Mouse (Mus musculus): ENCODE data around the gene Hivep3. TPM values are rescaled to one million over a fixed set of nuclear protein-coding genes. Genes with fewer than 3 reads are reported as not detected.

Gene Hivep3
- polyA plus RNA-seq, 1 experiment from 2014 or later, result 16.5 TPM

GRCm38 (mm10) chr4:119975822-119976221, 242.2 kb downstream of the Hivep3 start:
- Histone ChIP-seq H3K27ac (no peak overlapping the region), H3K4me3 (replicated peaks; ENCODE audit: low read length) (no peak overlapping the region), H3K9ac (no peak overlapping the region), H3K4me2 (replicated peaks) (no peak overlapping the region), H3K9me3 (ENCODE audit: control insufficient read depth, low read length) (no peaks in the 10 kb centered on the region), H3K27me3 (ENCODE audit: control insufficient read depth, insufficient read depth, low read length) (no peaks in the 10 kb centered on the region), H3K4me1 (replicated peaks; ENCODE audit: control insufficient read depth, insufficient read depth, low read length) (peaks cover 15% of the 10 kb centered on the region), H3K36me3 (replicated peaks; ENCODE audit: control insufficient read depth, insufficient read depth) (no peaks in the 10 kb centered on the region)
- 75% methylated on average over 12 of the region's 12 CpGs for WGBS
- DNase-seq (ENCODE audit: low spot score) (no peak), ATAC-seq (ENCODE audit: low FRiP score) (no peak)

GRCm38 (mm10) chr4:119976428-119977168, 243.0 kb downstream of the Hivep3 start:
- no peak for DNase-seq (ENCODE audit: low spot score)
- Histone ChIP-seq H3K36me3 (replicated peaks; ENCODE audit: control insufficient read depth, insufficient read depth) (no peaks in the 10 kb centered on the region), H3K27me3 (ENCODE audit: control insufficient read depth, insufficient read depth, low read length) (no peaks in the 10 kb centered on the region), H3K4me1 (replicated peaks; ENCODE audit: control insufficient read depth, insufficient read depth, low read length) (peaks cover 13% of the 10 kb centered on the region), H3K9ac (no peak overlapping the region), H3K4me2 (replicated peaks) (no peak overlapping the region), H3K9me3 (ENCODE audit: control insufficient read depth, low read length) (no peaks in the 10 kb centered on the region), H3K4me3 (replicated peaks; ENCODE audit: low read length) (no peak overlapping the region), H3K27ac (no peak overlapping the region)
- 3% methylated on average over 3 of the region's 3 CpGs for WGBS
- no peak for ATAC-seq (ENCODE audit: low FRiP score)

- Histone ChIP-seq H3K4me1 (replicated peaks; ENCODE audit: control insufficient read depth, insufficient read depth, low read length) (peaks cover 9% of the 10 kb centered on the region), H3K27me3 (ENCODE audit: control insufficient read depth, insufficient read depth, low read length) (no peaks in the 10 kb centered on the region), H3K9me3 (ENCODE audit: control insufficient read depth, low read length) (no peaks in the 10 kb centered on the region), H3K36me3 (replicated peaks; ENCODE audit: control insufficient read depth, insufficient read depth) (no peaks in the 10 kb centered on the region), H3K4me2 (replicated peaks) (no peak overlapping the region), H3K4me3 (replicated peaks; ENCODE audit: low read length) (no peak overlapping the region), H3K27ac (no peak overlapping the region), H3K9ac (no peak overlapping the region)
- ATAC-seq (ENCODE audit: low FRiP score) (no peak), DNase-seq (ENCODE audit: low spot score) (no peak)
- 85% methylated on average over 7 of the region's 7 CpGs for WGBS
Observed at GRCm38 (mm10) chr4:119977817-119978491, 244.4 kb downstream of the Hivep3 start.

GRCm38 (mm10) chr4:119979238-119979829, 245.8 kb downstream of the Hivep3 start:
- 65% methylated on average over 5 of the region's 5 CpGs for WGBS
- H3K27me3 ChIP-seq (ENCODE audit: control insufficient read depth, insufficient read depth, low read length), result no peaks in the 10 kb centered on the region

GRCm38 (mm10) chr4:119979918-119980317, 246.3 kb downstream of the Hivep3 start:
- H3K27ac ChIP-seq, result no peak overlapping the region
- 74% methylated on average over 2 of the region's 2 CpGs for WGBS
- H3K36me3 ChIP-seq (replicated peaks; ENCODE audit: control insufficient read depth, insufficient read depth), result no peaks in the 10 kb centered on the region
- peaks cover 4% of the 10 kb centered on the region; the same call in 1 of the 2 replicates for H3K4me1 ChIP-seq (replicated peaks; ENCODE audit: control insufficient read depth, insufficient read depth, low read length)
- H3K9me3 ChIP-seq (ENCODE audit: control insufficient read depth, low read length), result no peaks in the 10 kb centered on the region
- H3K27me3 ChIP-seq (ENCODE audit: control insufficient read depth, insufficient read depth, low read length), result no peaks in the 10 kb centered on the region
- ATAC-seq (ENCODE audit: low FRiP score) (no peak), DNase-seq (ENCODE audit: low spot score) (no peak)
- H3K4me3 ChIP-seq (replicated peaks; ENCODE audit: low read length), result no peak overlapping the region
- H3K4me2 ChIP-seq (replicated peaks), result no peak overlapping the region
- no peak overlapping the region for H3K9ac ChIP-seq

More at GRCm38 (mm10) chr4:119979238-119979829, 245.8 kb downstream of the Hivep3 start:
- Histone ChIP-seq H3K4me3 (replicated peaks; ENCODE audit: low read length) (no peak overlapping the region), H3K4me2 (replicated peaks) (no peak overlapping the region), H3K36me3 (replicated peaks; ENCODE audit: control insufficient read depth, insufficient read depth) (no peaks in the 10 kb centered on the region), H3K9ac (no peak overlapping the region), H3K4me1 (replicated peaks; ENCODE audit: control insufficient read depth, insufficient read depth, low read length) (peaks cover 4% of the 10 kb centered on the region; the same call in 1 of the 2 replicates), H3K9me3 (ENCODE audit: control insufficient read depth, low read length) (no peaks in the 10 kb centered on the region), H3K27ac (no peak overlapping the region)
- no peak for ATAC-seq (ENCODE audit: low FRiP score)
- no peak for DNase-seq (ENCODE audit: low spot score)

- H3K4me1 ChIP-seq (replicated peaks; ENCODE audit: control insufficient read depth, insufficient read depth, low read length), result peaks cover 6% of the 10 kb centered on the region
Observed at GRCm38 (mm10) chr4:119981047-119981720, 247.6 kb downstream of the Hivep3 start.

GRCm38 (mm10) chr4:119986065-119986464, 252.5 kb downstream of the Hivep3 start:
- Histone ChIP-seq H3K4me2 (replicated peaks) (no peak overlapping the region), H3K4me3 (replicated peaks; ENCODE audit: low read length) (no peak overlapping the region), H3K36me3 (replicated peaks; ENCODE audit: control insufficient read depth, insufficient read depth) (no peaks in the 10 kb centered on the region), H3K9ac (no peak overlapping the region), H3K27ac (peak overlapping the region; percentile 48), H3K4me1 (replicated peaks; ENCODE audit: control insufficient read depth, insufficient read depth, low read length) (peaks cover 20% of the 10 kb centered on the region), H3K27me3 (ENCODE audit: control insufficient read depth, insufficient read depth, low read length) (no peaks in the 10 kb centered on the region), H3K9me3 (ENCODE audit: control insufficient read depth, low read length) (no peaks in the 10 kb centered on the region)
- ATAC-seq (ENCODE audit: low FRiP score) (no peak), DNase-seq (ENCODE audit: low spot score) (no peak)
- WGBS, result 83% methylated on average over 5 of the region's 5 CpGs

More at GRCm38 (mm10) chr4:119981047-119981720, 247.6 kb downstream of the Hivep3 start:
- Histone ChIP-seq H3K36me3 (replicated peaks; ENCODE audit: control insufficient read depth, insufficient read depth) (no peaks in the 10 kb centered on the region), H3K4me3 (replicated peaks; ENCODE audit: low read length) (no peak overlapping the region), H3K27ac (no peak overlapping the region), H3K9me3 (ENCODE audit: control insufficient read depth, low read length) (no peaks in the 10 kb centered on the region), H3K9ac (no peak overlapping the region), H3K27me3 (ENCODE audit: control insufficient read depth, insufficient read depth, low read length) (no peaks in the 10 kb centered on the region), H3K4me2 (replicated peaks) (no peak overlapping the region)
- ATAC-seq (ENCODE audit: low FRiP score), result no peak
- WGBS, result 83% methylated on average over 12 of the region's 12 CpGs
- no peak for DNase-seq (ENCODE audit: low spot score)

GRCm38 (mm10) chr4:119986580-119987291, 253.2 kb downstream of the Hivep3 start:
- Histone ChIP-seq H3K4me3 (replicated peaks; ENCODE audit: low read length) (no peak overlapping the region), H3K9me3 (ENCODE audit: control insufficient read depth, low read length) (no peaks in the 10 kb centered on the region), H3K27me3 (ENCODE audit: control insufficient read depth, insufficient read depth, low read length) (no peaks in the 10 kb centered on the region), H3K4me2 (replicated peaks) (no peak overlapping the region), H3K36me3 (replicated peaks; ENCODE audit: control insufficient read depth, insufficient read depth) (no peaks in the 10 kb centered on the region), H3K4me1 (replicated peaks; ENCODE audit: control insufficient read depth, insufficient read depth, low read length) (peaks cover 20% of the 10 kb centered on the region), H3K9ac (no peak overlapping the region), H3K27ac (peak overlapping the region; percentile 48)
- peak; percentile 44 for ATAC-seq (ENCODE audit: low FRiP score)
- DNase-seq (ENCODE audit: low spot score), result peak; percentile 63
- 29% methylated on average over 5 of the region's 5 CpGs for WGBS
